Mouse (Mus musculus) stomach, embryonic 15.5 days (tissue): ENCODE results near the gene Skint4. TPM values are rescaled to one million over a fixed set of nuclear protein-coding genes. Genes with fewer than 3 reads are reported as not detected.

Experiments used
- ATAC-seq: fragments of 200-750 bp; cut with Nextera tagmentation; 2 replicates; pipeline ENCODE4 v1.8.0; 2017; ENCODE audit warnings: low read depth, moderate number of reproducible peaks, moderate TSS enrichment; ENCODE audit not compliant: insufficient read depth, low FRiP score
- H3K27ac ChIP-seq: fragments of 300-500 bp; sonication (generic); 2 replicates; pipeline ENCODE4 v1.5.1; 2015; ENCODE audit warnings: mild to moderate bottlenecking, inconsistent platforms
- H3K27me3 ChIP-seq: fragments of 300-500 bp; sonication (generic); replicated peaks from 2 replicates; pipeline ENCODE4 v1.6.1; 2015; ENCODE audit warnings: inconsistent platforms
- H3K36me3 ChIP-seq: fragments of 300-500 bp; sonication (generic); 2 replicates; pipeline ENCODE4 v1.6.1; 2015; ENCODE audit warnings: inconsistent platforms
- H3K4me1 ChIP-seq: fragments of 300-500 bp; sonication (generic); 2 replicates; pipeline ENCODE4 v1.6.1; 2015; ENCODE audit warnings: inconsistent platforms
- H3K4me2 ChIP-seq: fragments of 300-500 bp; sonication (generic); 2 replicates; pipeline ENCODE4 v1.6.1; 2015; ENCODE audit warnings: mild to moderate bottlenecking, inconsistent platforms
- H3K4me3 ChIP-seq: fragments of 300-500 bp; sonication (generic); replicated peaks from 2 replicates; pipeline ENCODE4 v1.5.1; 2015; ENCODE audit warnings: inconsistent platforms
- H3K9ac ChIP-seq: fragments of 300-500 bp; sonication (generic); 2 replicates; pipeline ENCODE4 v1.6.1; 2015; ENCODE audit warnings: inconsistent platforms
- H3K9me3 ChIP-seq: fragments of 300-500 bp; sonication (generic); 2 replicates; pipeline ENCODE4 v1.6.1; 2016; ENCODE audit warnings: inconsistent platforms
- polyA plus RNA-seq: library from polyadenylated mRNA; unstranded; fragments of >200 nt; fragmentation: Nextera tagmentation; extraction: Ambion mirVana; gene quantifications from 2 replicates; pipeline ENCODE4 v1.2.1, GENCODE M21; 2015

Skint4 gene
- not detected in 2 replicates for polyA plus RNA-seq

DNA sequence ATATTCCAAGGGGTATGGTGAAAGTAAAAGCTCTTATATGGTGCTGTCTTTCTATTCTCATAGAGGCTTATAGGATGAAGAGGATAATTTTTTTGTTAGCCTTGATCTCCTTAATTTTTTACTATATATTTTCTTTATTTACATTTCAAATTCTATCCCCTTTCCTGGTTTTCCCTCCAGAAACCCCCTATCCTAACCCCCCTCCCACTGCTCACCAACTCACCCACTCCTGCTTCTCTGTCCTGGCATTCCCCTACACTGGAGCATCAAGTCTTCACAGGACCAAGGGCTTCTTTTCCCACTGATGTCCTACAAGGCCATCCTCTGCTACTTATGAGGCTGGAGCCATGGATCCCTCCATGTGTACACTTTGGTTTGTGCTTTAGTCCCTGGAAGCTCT lies at the start of gene Skint4:
Skint4 (plus strand) TSS at position 301 of the 400 bp plus-strand sequence.
- H3K9me3 ChIP-seq, result no peaks in the 10 kb centered on the region
- H3K4me2 ChIP-seq, result no peak within 1 kb of the TSS
- no peak within 1 kb of the TSS for H3K9ac ChIP-seq

More for the DNA sequence above, at the start of gene Skint4:
- Histone ChIP-seq H3K27me3 (no peaks in the 10 kb centered on the region), H3K4me1 (no peaks in the 10 kb centered on the region), H3K4me3 (no peak within 1 kb of the TSS), H3K27ac (no peak within 1 kb of the TSS), H3K36me3 (no peaks in the 10 kb centered on the region)
- no peak for ATAC-seq

Other genes with a start within 250 kb of the Skint4 start
- gene Slc5a9, start 169.1 kb upstream of the Skint4 start, polyA plus RNA-seq, result 3.0 and 5.9 TPM in 2 replicates
- gene Skint8, start 152.6 kb upstream of the Skint4 start, polyA plus RNA-seq, result 0.22 and 0.45 TPM in 2 replicates
- not detected in 2 replicates for gene Skint7, start 99.1 kb upstream of the Skint4 start, polyA plus RNA-seq
- 0.13 TPM in 1 of 2 replicates, not detected in the other for gene Skint1, start 65.7 kb upstream of the Skint4 start, polyA plus RNA-seq
- gene Skint3, start 160.2 kb downstream of the Skint4 start, polyA plus RNA-seq, result 0.04 and 0.09 TPM in 2 replicates